Mouse (Mus musculus): ENCODE results near the gene Men1. TPM values are rescaled to one million over a fixed set of nuclear protein-coding genes. Genes with fewer than 3 reads are reported as not detected.

Men1 gene
- polyA plus RNA-seq, 1 experiment, result 51.0 TPM

- H3K27me3 ChIP-seq (ENCODE audit: control insufficient read depth, insufficient read depth, insufficient read length), result no peaks in the 10 kb centered on the region
- peaks cover 20% of the 10 kb centered on the region for H3K79me3 ChIP-seq (ENCODE audit: low read depth)
These were observed 41.4 kb downstream of the Men1 start for GRCm38 (mm10) chr19:6376255-6376564.

GRCm38 (mm10) chr19:6376643-6377042 is 41.9 kb downstream of the Men1 start:
- TF ChIP-seq USF1 (IDR thresholded peaks at IDR 0.05; ENCODE audit: low read depth) (no peak), MYOD1 (IDR thresholded peaks at IDR 0.05; ENCODE audit: control insufficient read depth, insufficient read length, low read depth) (no peak), FOSL1 (IDR thresholded peaks at IDR 0.05; ENCODE audit: insufficient read depth, low read length, poor library complexity, severe bottlenecking) (no peak), CEBPB (IDR thresholded peaks at IDR 0.05; ENCODE audit: low read depth) (no peak), MAX (IDR thresholded peaks at IDR 0.05) (no peak), CTCF (IDR thresholded peaks at IDR 0.05; ENCODE audit: control insufficient read depth, insufficient read depth, insufficient read length) (no peak), MYOG (IDR thresholded peaks at IDR 0.05; ENCODE audit: control insufficient read depth, extremely low read depth, insufficient read length) (no peak)
- H3ac ChIP-seq (ENCODE audit: control insufficient read depth, insufficient read length, low read depth), result no peak overlapping the region
- H3K36me3 ChIP-seq (ENCODE audit: control insufficient read depth, insufficient read depth), result peaks cover 87% of the 10 kb centered on the region
- H3K79me3 ChIP-seq (ENCODE audit: low read depth), result peaks cover 20% of the 10 kb centered on the region
- no peak overlapping the region for H3K4me3 ChIP-seq (ENCODE audit: insufficient read depth, poor library complexity, severe bottlenecking)
- no peaks in the 10 kb centered on the region for H3K27me3 ChIP-seq (ENCODE audit: control insufficient read depth, insufficient read depth, insufficient read length)
- peaks cover 57% of the 10 kb centered on the region for H3K79me2 ChIP-seq (ENCODE audit: control insufficient read depth, insufficient read depth)

More at GRCm38 (mm10) chr19:6376255-6376564, 41.4 kb downstream of the Men1 start:
- peaks cover 92% of the 10 kb centered on the region for H3K36me3 ChIP-seq (ENCODE audit: control insufficient read depth, insufficient read depth)
- TF ChIP-seq MYOD1 (IDR thresholded peaks at IDR 0.05; ENCODE audit: control insufficient read depth, insufficient read length, low read depth) (no peak), MYOG (IDR thresholded peaks at IDR 0.05; ENCODE audit: control insufficient read depth, extremely low read depth, insufficient read length) (no peak), CEBPB (IDR thresholded peaks at IDR 0.05; ENCODE audit: low read depth) (no peak), FOSL1 (IDR thresholded peaks at IDR 0.05; ENCODE audit: insufficient read depth, low read length, poor library complexity, severe bottlenecking) (no peak), CTCF (IDR thresholded peaks at IDR 0.05; ENCODE audit: control insufficient read depth, insufficient read depth, insufficient read length) (peak; percentile 20), USF1 (IDR thresholded peaks at IDR 0.05; ENCODE audit: low read depth) (no peak)
- peaks cover 59% of the 10 kb centered on the region for H3K79me2 ChIP-seq (ENCODE audit: control insufficient read depth, insufficient read depth)
- H3K4me3 ChIP-seq (ENCODE audit: insufficient read depth, poor library complexity, severe bottlenecking), result no peak overlapping the region
- H3ac ChIP-seq (ENCODE audit: control insufficient read depth, insufficient read length, low read depth), result no peak overlapping the region

- Histone ChIP-seq H3K4me3 (ENCODE audit: insufficient read depth, poor library complexity, severe bottlenecking) (no peak overlapping the region), H3K79me3 (ENCODE audit: low read depth) (peaks cover 20% of the 10 kb centered on the region), H3ac (ENCODE audit: control insufficient read depth, insufficient read length, low read depth) (no peak overlapping the region), H3K79me2 (ENCODE audit: control insufficient read depth, insufficient read depth) (peaks cover 48% of the 10 kb centered on the region), H3K36me3 (ENCODE audit: control insufficient read depth, insufficient read depth) (peaks cover 79% of the 10 kb centered on the region), H3K27me3 (ENCODE audit: control insufficient read depth, insufficient read depth, insufficient read length) (no peaks in the 10 kb centered on the region)
- TF ChIP-seq MAX (IDR thresholded peaks at IDR 0.05) (no peak), FOSL1 (IDR thresholded peaks at IDR 0.05; ENCODE audit: insufficient read depth, low read length, poor library complexity, severe bottlenecking) (no peak), CTCF (IDR thresholded peaks at IDR 0.05; ENCODE audit: control insufficient read depth, insufficient read depth, insufficient read length) (no peak), USF1 (IDR thresholded peaks at IDR 0.05; ENCODE audit: low read depth) (no peak), CEBPB (IDR thresholded peaks at IDR 0.05; ENCODE audit: low read depth) (no peak), MYOG (IDR thresholded peaks at IDR 0.05; ENCODE audit: control insufficient read depth, extremely low read depth, insufficient read length) (no peak), MYOD1 (IDR thresholded peaks at IDR 0.05; ENCODE audit: control insufficient read depth, insufficient read length, low read depth) (no peak)
These were observed 42.7 kb downstream of the Men1 start for GRCm38 (mm10) chr19:6377327-6378040.

GRCm38 (mm10) chr19:6380411-6381166 is 45.8 kb downstream of the Men1 start:
- no peak for TF ChIP-seq CTCF (IDR thresholded peaks at IDR 0.05; ENCODE audit: control insufficient read depth, insufficient read depth, insufficient read length)
- no peak for TF ChIP-seq MYOG (IDR thresholded peaks at IDR 0.05; ENCODE audit: control insufficient read depth, extremely low read depth, insufficient read length)
- no peak for TF ChIP-seq MYOD1 (IDR thresholded peaks at IDR 0.05; ENCODE audit: control insufficient read depth, insufficient read length, low read depth)
- no peak for TF ChIP-seq USF1 (IDR thresholded peaks at IDR 0.05; ENCODE audit: low read depth)
- no peak for TF ChIP-seq CEBPB (IDR thresholded peaks at IDR 0.05; ENCODE audit: low read depth)

GRCm38 (mm10) chr19:6381238-6381637 is 46.5 kb downstream of the Men1 start:
- Histone ChIP-seq H3K27me3 (ENCODE audit: control insufficient read depth, insufficient read depth, insufficient read length) (no peaks in the 10 kb centered on the region), H3K36me3 (ENCODE audit: control insufficient read depth, insufficient read depth) (peaks cover 44% of the 10 kb centered on the region), H3K79me3 (ENCODE audit: low read depth) (peaks cover 2% of the 10 kb centered on the region), H3K79me2 (ENCODE audit: control insufficient read depth, insufficient read depth) (peaks cover 17% of the 10 kb centered on the region), H3ac (ENCODE audit: control insufficient read depth, insufficient read length, low read depth) (no peak overlapping the region), H3K4me3 (ENCODE audit: insufficient read depth, poor library complexity, severe bottlenecking) (no peak overlapping the region)
- no peak for TF ChIP-seq USF1 (IDR thresholded peaks at IDR 0.05; ENCODE audit: low read depth)
- TF ChIP-seq MAX (IDR thresholded peaks at IDR 0.05), result no peak
- no peak for TF ChIP-seq FOSL1 (IDR thresholded peaks at IDR 0.05; ENCODE audit: insufficient read depth, low read length, poor library complexity, severe bottlenecking)
- TF ChIP-seq CTCF (IDR thresholded peaks at IDR 0.05; ENCODE audit: control insufficient read depth, insufficient read depth, insufficient read length), result no peak
- no peak for TF ChIP-seq MYOG (IDR thresholded peaks at IDR 0.05; ENCODE audit: control insufficient read depth, extremely low read depth, insufficient read length)

More at GRCm38 (mm10) chr19:6380411-6381166, 45.8 kb downstream of the Men1 start:
- Histone ChIP-seq H3ac (ENCODE audit: control insufficient read depth, insufficient read length, low read depth) (no peak overlapping the region), H3K27me3 (ENCODE audit: control insufficient read depth, insufficient read depth, insufficient read length) (no peaks in the 10 kb centered on the region), H3K79me3 (ENCODE audit: low read depth) (peaks cover 2% of the 10 kb centered on the region), H3K36me3 (ENCODE audit: control insufficient read depth, insufficient read depth) (peaks cover 50% of the 10 kb centered on the region), H3K79me2 (ENCODE audit: control insufficient read depth, insufficient read depth) (peaks cover 21% of the 10 kb centered on the region), H3K4me3 (ENCODE audit: insufficient read depth, poor library complexity, severe bottlenecking) (no peak overlapping the region)
